Mouse (Mus musculus) kidney, adult 8-10 months (tissue): ENCODE measurements around the gene Dbnl.

Experiments used
- DNase-seq, 2 experiments: peaks; one replicate each; pipeline ENCODE4 v3.0.0; 2022

Dbnl gene

DNA sequence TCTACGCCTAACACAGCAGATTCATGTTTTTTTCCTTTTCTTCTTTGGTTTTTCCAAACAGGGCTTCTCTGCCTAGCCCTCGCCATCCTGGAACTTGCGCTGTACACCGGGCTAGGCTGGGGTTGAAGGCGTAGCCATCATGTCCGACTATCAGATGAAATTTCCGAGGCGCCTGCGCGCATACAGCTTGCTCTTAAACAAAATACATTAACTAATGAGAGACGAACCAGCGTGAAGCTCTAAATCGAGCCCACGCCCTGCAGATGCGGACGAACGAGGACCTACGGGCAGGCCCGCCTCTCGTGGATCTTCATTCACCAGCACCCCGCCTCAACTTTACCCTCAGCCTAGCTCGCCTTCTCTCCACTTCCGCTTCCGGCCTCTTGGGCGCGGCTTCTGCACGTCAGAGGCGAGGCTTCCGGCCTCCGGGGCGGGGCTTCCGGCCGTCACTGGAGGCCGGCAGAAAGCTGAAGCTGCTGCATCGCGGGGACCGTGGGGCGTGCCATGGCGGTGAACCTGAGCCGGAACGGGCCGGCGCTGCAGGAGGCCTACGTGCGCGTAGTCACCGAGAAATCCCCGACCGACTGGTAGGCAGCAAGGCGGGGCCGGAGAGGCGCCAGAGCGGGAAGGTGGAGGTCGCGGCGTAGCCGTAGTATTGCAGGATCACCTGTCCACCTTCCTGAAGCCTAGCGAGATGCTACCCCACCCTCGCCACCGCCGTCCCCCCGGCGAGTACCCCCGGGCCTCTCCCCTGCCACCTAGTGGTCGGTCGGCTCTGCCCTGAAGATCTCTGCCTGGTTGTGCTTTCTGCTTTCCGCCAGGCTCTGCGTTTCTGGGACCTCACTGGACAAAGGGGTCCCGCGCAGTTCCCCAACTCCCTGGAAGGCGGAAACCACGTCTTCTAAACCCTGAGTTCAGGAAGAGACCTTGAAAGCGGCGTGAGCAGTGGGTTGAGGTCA is at the start of gene Dbnl:
Gene Dbnl, plus strand, starts transcription at position 433 of the 959 bp plus-strand sequence.
- DNase-seq, result peak; percentile 96

DNA sequence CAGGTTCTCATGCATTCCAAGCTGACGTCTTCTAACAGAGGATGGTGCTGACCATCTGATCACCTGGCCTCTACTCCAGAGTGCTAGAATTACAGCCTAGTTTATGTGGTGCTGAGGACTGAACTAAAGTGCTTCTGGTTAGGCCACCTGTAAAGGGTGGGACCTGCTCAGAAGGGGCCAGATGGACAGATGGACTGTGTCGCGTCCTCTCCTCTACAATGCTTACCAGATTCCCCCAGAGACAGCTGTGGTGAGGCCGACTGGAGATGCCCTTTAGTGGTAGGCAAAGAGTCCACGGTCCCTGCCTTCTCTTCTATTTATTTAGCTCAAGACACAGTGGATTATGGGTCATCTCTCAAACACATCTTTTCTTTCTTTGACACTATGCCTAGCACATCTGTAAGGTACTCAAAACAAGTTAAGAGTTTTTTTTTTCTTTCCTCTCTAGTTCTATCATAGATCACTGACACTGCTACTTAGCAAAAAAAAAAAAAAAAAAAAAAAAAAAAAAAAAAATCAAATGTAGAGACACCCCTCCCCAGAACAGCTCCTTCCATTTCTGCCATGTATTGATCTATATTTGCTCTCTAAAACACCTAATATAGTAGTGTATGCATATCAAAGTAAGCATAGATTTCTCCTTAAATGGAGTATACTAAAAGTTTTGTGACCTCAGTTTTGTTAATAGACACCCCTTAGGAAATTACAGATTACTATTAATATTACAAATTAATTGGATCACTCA is 49.2 kb upstream of the Dbnl start:
- DNase-seq, result no peak

DNA sequence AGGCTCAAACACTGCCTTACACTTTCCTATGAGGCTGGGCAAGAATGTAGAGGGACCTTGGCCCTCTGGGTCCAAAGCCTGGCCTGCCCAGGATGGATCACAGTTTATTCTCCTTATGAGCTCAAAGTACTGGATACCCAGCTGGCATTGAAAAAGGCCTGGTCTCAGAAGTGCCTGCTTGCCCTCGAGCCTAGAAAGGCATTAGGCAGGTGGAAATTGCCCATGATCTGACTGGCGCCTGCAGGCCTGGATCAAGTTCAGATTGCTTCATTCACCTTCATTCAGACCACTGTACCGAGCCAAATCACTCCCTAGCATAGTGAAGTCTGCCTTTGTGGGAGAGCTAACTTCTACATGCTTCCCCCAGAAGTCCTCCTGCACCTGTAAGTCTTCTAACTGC is 48.4 kb upstream of the Dbnl start:
- DNase-seq, result peak; percentile 78 to 86

- peak in 1 of 2 experiments; percentile 31 for DNase-seq
Measured at GRCm38 (mm10) chr11:5740599-5740964, 47.7 kb upstream of the Dbnl start.

GRCm38 (mm10) chr11:5740965-5741627 is 47.2 kb upstream of the Dbnl start:
- DNase-seq, result peak; percentile 79 to 80

DNA sequence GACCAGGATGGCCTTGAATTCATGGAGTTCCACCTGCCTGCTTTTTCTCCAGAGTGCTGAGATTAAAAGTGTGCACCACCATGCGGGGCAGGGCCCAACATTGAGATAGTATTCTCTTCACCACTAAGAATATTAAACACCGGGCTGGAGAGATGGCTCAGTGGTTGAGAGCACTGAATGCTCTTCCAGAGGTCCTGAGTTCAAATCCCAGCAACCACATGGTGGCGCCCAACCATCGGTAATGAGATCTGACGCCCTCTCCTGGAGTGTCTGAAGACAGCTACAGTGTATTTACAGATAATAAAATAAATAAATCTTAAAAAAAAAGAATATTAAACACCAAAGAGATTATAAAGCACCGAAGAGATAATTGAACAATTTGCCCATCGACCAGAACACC is 46.2 kb upstream of the Dbnl start:
- no peak for DNase-seq

- no peak for DNase-seq
Measured at GRCm38 (mm10) chr11:5744951-5745350, 43.3 kb upstream of the Dbnl start.

GRCm38 (mm10) chr11:5753755-5754154 is 34.5 kb upstream of the Dbnl start:
- DNase-seq, result no peak

- DNase-seq, result peak; percentile 92 to 95
Measured at GRCm38 (mm10) chr11:5761820-5762632, 26.3 kb upstream of the Dbnl start, which contains the start of gene Urgcp. Urgcp (minus strand) TSS chr11:5762376.

DNA sequence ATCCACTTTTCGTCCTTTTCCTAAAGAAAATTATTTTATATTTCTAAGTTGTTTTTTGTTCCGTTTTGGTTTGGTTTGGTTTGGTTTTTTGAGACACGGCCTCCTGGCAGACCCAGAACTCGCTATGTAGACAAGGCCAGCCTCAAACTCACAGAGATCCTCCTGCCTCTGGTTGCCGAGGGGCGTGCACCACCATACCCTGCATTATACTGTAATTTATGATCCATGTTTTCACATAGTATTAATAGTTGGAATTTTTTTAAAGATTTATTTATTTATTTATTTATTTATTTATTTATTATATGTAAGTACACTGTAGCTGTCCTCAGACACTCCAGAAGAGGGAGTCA is 25.7 kb upstream of the Dbnl start:
- DNase-seq, result no peak

DNA sequence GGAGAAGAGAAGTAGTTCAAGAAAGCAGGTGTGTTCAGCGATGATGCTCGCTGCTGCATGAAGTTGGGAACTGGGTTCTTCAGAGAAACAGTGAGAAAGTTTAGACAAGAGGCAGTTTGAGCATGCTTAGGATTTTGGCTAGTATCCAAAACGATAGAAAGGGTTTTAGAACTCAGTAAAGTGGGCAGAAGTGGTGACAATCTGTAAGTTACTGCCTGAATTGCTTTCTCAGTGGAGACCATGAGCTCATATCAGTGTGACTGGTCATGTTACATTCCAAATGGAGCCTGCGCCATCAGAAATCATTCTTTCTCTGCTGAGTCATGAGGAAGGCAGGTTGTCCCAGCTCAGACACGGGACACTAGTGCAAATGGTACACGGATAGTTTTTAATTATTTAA is 22.3 kb upstream of the Dbnl start:
- no peak for DNase-seq

DNA sequence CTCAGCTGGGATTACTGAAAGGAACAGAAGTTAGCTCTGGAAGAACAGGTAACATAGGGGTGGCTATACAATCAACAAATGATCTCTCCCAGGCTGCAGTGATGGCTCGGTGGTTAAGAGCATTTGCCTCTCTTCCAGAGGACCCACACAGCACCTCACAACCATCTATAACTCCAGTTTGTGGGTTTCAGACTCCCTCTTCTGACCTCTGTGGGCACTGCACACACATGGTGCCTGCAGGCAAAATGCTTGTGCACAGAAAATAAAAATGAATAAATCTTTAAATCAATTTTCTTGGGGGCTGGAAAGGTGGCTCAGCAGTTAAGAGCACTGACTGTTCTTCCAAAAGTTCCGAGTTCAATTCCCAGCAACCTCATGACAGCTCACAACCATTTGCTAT is 9.8 kb upstream of the Dbnl start:
- DNase-seq, result peak in 1 of 2 experiments; percentile 23

GRCm38 (mm10) chr11:5780035-5780499 is 8.2 kb upstream of the Dbnl start:
- DNase-seq, result no peak

DNA sequence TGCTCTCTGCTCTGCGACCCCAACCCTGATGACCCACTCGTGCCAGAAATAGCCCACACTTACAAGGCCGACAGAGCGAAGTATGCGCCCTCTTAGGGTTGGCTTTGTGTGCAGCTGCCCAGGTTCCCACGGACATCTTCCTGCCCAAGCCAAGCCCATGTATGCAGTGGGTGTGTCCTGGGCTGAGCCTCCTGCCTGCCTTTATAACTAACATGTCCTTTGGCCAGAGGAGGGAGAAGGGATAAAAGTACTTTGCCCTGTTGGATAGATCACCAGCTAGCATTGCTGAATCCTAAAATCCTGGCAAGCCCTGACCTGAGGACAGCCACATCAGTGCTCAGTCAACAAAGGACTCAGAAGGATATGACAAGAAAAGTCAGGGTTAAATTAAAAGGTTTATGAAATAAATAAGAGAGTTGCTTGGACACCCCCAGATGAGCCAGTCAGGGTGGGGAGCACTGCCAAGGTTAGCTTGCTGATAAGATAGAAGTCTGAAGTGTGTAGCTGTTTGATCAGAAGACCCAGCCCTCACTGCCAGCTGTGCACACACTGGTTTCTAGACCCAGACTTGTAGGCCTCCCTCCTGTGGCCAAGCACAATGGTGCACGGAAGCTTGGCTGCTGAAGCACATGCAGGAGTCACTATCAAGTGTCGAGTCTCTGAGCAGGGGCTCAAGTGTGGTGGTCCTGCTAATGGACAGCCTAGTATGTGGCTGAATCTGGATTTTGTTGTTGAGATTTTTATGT is 5.9 kb upstream of the Dbnl start:
- DNase-seq, result peak; percentile 36 to 55

DNA sequence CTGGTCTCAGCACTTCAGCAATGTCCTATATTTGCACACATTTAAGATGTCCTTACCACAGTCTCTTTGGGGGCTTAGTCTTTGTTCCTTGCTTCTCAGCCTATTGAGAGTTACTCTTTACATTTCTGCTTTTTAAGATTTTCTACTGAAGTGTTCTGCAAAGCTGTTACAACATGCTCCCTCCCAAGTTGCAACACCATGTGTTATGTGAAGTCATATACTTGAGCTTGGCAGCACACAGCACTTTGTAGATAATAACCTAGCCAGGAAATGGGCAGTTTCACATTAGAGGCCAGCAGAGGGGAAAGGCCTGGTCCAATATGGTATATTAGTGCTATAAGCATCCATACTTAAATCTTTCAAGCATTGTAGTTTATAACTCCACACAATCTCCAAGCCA is 2.6 kb upstream of the Dbnl start:
- DNase-seq, result no peak

GRCm38 (mm10) chr11:5787671-5788055 is 625 bp upstream of the Dbnl start:
- DNase-seq, result no peak

DNA sequence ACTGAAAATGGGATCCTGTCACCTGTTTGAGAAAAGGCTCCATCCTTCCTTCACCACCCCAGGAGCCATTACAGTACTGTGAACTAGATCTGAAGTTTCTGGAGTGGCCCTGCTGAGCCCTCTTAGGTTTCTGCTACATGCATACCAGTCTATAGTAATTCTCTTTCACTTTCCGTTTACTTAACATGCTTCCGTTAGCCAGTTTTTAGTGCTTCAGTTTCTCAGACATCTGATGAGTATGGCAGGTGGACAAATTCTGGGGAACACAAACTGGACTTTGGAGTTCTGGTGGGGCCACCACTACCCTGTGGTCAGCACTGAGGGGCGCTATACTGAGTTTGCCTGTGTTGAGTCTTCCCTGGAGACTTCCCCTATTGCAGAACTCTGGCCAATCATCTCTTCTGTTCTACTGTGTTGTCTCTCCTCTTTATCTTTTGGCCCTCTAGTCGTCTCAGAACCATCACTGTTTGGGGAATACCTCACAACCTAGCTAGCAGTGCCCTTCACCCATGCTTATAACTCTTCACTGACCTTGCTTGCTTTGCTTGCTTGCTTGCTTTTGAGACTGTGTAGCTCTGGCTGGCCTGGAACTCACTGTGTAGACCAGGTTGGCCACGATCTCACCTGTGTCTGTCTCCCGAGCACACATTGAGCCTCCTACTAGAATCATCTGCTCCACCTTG is 924 bp downstream of the Dbnl start:
- peak in 1 of 2 experiments; percentile 11 for DNase-seq

- no peak for DNase-seq
Measured at GRCm38 (mm10) chr11:5789754-5790333, 1.6 kb downstream of the Dbnl start.

DNA sequence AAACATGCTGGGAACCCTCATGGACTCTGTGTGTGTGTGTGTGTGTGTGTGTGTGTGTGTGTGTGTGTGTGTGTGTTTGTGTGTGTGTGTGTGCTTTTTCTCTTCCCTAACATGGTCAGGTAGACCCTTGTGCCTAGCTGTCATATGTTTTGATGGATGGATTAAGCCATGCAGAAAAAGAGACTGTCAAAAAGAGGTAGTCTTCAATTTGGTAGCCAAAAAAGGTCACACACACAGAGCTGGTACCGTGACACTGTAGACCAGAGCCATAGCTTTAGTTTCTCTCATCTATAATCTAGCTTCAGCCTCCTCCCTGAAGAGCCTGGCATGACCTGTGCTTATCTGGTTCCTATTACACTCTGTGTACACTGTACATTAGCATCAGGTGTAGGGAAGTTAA is 2.1 kb downstream of the Dbnl start:
- no peak for DNase-seq

DNA sequence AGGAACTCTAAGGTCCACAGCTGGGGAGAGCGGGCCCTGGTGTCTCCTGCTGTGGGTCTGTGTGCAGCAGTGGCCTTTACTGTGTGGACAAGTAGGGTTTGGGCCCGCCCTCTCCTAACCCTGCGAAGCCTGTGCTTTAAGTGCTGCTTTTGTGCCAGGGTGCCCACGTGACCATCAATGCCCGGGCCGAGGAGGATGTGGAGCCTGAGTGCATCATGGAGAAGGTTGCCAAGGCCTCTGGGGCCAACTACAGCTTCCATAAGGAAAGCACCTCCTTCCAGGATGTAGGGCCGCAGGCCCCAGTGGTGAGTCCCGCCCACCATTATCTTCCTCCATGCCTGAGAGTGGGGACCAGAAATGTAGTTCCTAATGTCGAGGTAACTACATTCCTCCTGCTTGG is 7.0 kb downstream of the Dbnl start:
- no peak for DNase-seq

- no peak for DNase-seq
Measured at GRCm38 (mm10) chr11:5795706-5796105, 7.4 kb downstream of the Dbnl start.
